Mouse (Mus musculus): ENCODE data around the gene Ccdc113.

- no peak for TF ChIP-seq JUND (conservative IDR thresholded peaks at IDR 0.05; ENCODE audit: low read depth, low read length)
- TF ChIP-seq POLR2A (IDR thresholded peaks at IDR 0.05; ENCODE audit: low read depth, low read length) = no peak
- TF ChIP-seq MYC (IDR thresholded peaks at IDR 0.05; ENCODE audit: low read depth, low read length) = no peak
- peak in 1 of 2 experiments; percentile 60; a peak in 2 of 4 replicates for TF ChIP-seq CTCF (conservative IDR thresholded peaks at IDR 0.05 in 1 of 2, IDR thresholded peaks at IDR 0.05 in 1 of 2; ENCODE audit: low read depth in 2 of 2, low read length in 2 of 2)
- TF ChIP-seq CHD2 (IDR thresholded peaks at IDR 0.05; ENCODE audit: low read length) = no peak
- no peak for TF ChIP-seq TBP (conservative IDR thresholded peaks at IDR 0.05; ENCODE audit: low read depth, low read length)
- no peak for TF ChIP-seq PAX5 (IDR thresholded peaks at IDR 0.05; ENCODE audit: low read length)
- no peak for TF ChIP-seq KAT2A (IDR thresholded peaks at IDR 0.05; ENCODE audit: insufficient replicate concordance, low read length)
- TF ChIP-seq BHLHE40 (IDR thresholded peaks at IDR 0.05; ENCODE audit: low read depth, low read length) = no peak
- no peak for TF ChIP-seq MEF2A (IDR thresholded peaks at IDR 0.05; ENCODE audit: borderline replicate concordance, low read depth, low read length)
- no peak for TF ChIP-seq ELF1 (IDR thresholded peaks at IDR 0.05; ENCODE audit: low read depth, low read length)
These were observed 5.6 kb downstream of the Ccdc113 start for GRCm38 (mm10) chr8:95539487-95539886.

All from CH12.LX (cell line).